Mouse (Mus musculus) gastrocnemius, adult 8-10 months (tissue): ENCODE data around the gene E130218I03Rik. TPM values are rescaled to one million over a fixed set of nuclear protein-coding genes. Genes with fewer than 3 reads are reported as not detected.
"Not testable (repeated sequence)": the region's sequence is repeated elsewhere in the genome, so short reads cannot be mapped to it uniquely, and the experiment has no call there.

Experiments used
- DNase-seq, 2 experiments: peaks; one replicate each; pipeline ENCODE4 v3.0.0; 2022; ENCODE audit warnings: low spot score in 2 of 2
- total RNA-seq, 4 experiments: library from RNA; stranded (reverse); gene quantifications; 2 replicates each; pipeline ENCODE4 v1.2.4; 2022

Gene E130218I03Rik
- total RNA-seq, 4 experiments from 2014 or later, result 0.29 TPM; not detected in 3

GRCm38 (mm10) chr4:134251241-134252130 lies 8.0 kb downstream of the E130218I03Rik start:
- no peak for DNase-seq

- DNase-seq, result no peak
These were observed 8.9 kb downstream of the E130218I03Rik start for GRCm38 (mm10) chr4:134252131-134252910.

GRCm38 (mm10) chr4:134252911-134253721 lies 9.7 kb downstream of the E130218I03Rik start:
- no peak for DNase-seq

- DNase-seq, result no peak
These were observed 10.4 kb downstream of the E130218I03Rik start, which contains the start of gene Grrp1 for GRCm38 (mm10) chr4:134253722-134254324. TSS of gene Grrp1 (minus strand) at chr4:134254106.

GRCm38 (mm10) chr4:134254835-134255234 lies 11.4 kb downstream of the E130218I03Rik start:
- DNase-seq, result no peak

- DNase-seq, result no peak
These were observed 12.4 kb downstream of the E130218I03Rik start for GRCm38 (mm10) chr4:134255854-134256253.

GRCm38 (mm10) chr4:134256407-134257197 lies 13.1 kb downstream of the E130218I03Rik start:
- no peak for DNase-seq

GRCm38 (mm10) chr4:134257198-134258009 lies 13.9 kb downstream of the E130218I03Rik start:
- no peak for DNase-seq

GRCm38 (mm10) chr4:134258354-134258753 lies 14.9 kb downstream of the E130218I03Rik start:
- DNase-seq, result no peak

GRCm38 (mm10) chr4:134263191-134263590 lies 19.7 kb downstream of the E130218I03Rik start:
- DNase-seq, result peak in 1 of 2 experiments; percentile 51

GRCm38 (mm10) chr4:134265860-134266585 lies 22.6 kb downstream of the E130218I03Rik start:
- no peak for DNase-seq

- no peak for DNase-seq
These were observed 24.7 kb downstream of the E130218I03Rik start for GRCm38 (mm10) chr4:134268102-134268655.

- DNase-seq, result not testable (repeated sequence)
These were observed 26.2 kb downstream of the E130218I03Rik start for GRCm38 (mm10) chr4:134269622-134270021.

- DNase-seq, result no peak
These were observed 28.5 kb downstream of the E130218I03Rik start for GRCm38 (mm10) chr4:134271979-134272378.

GRCm38 (mm10) chr4:134272731-134273416 lies 29.4 kb downstream of the E130218I03Rik start:
- DNase-seq, result no peak

- DNase-seq, result no peak
These were observed 30.2 kb downstream of the E130218I03Rik start for GRCm38 (mm10) chr4:134273417-134274345.
